Mouse (Mus musculus) heart, postnatal 10 days (tissue): Measurements from ENCODE around the gene Atl2. TPM values are rescaled to one million over a fixed set of nuclear protein-coding genes. Genes with fewer than 3 reads are reported as not detected.

Experiments
- DNase-seq, 2 experiments: peaks; one replicate each; pipeline ENCODE4 v3.0.0; 2021
- intact Hi-C: fragments of 180-260 bp; cut with DNase I; formaldehyde crosslinking; loops from one replicate; pipeline ENCODE4 v1.15.1; 2025
- total RNA-seq, 2 experiments: library from RNA; stranded (reverse); gene quantifications; 2 replicates each; pipeline ENCODE4 v1.2.3; 2021

The Atl2 gene
- total RNA-seq, 2 experiments from 2014 or later, result 29.7 to 35.6 TPM

DNA sequence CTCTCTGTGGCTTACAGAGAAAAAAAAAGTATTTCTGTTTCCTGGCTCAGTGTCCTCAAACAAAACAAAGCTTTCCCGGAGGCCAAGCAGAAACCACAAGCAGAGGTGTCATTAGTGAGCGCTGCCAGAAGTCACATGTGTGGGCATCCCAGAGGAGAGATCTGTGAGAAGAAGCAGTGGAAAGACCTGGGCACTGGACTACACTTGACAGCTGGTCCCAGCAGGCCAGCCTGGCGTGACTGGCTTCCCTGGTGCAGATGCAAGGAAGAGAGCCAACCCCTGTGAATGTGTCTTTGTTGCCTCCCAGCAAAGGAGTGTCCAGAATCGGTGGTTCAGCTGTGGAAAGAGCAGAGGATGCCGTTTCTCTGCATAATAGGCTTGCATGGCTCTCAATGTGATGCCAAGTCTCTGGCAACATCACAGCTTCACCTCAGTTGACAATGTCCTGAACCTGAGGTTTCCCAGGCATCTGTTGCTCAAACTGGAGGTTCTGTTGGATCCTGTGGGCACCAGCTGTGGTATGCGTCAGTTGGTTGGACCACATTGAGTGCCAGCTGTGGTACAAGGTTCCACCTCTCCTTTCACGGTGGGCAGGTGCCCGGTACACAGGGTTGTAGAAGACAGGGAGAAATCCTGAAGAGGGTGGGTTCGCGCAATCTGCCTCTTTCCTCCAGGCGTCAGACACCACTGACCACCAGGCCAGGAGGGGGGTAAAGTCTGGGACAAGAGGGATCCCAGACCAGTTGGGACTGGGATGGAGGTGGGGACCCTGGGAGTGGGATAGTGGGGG, 70.5 kb downstream of the Atl2 start:
- intact Hi-C loops, result no loop called here
- peak in 1 of 2 experiments; percentile 17 for DNase-seq

DNA sequence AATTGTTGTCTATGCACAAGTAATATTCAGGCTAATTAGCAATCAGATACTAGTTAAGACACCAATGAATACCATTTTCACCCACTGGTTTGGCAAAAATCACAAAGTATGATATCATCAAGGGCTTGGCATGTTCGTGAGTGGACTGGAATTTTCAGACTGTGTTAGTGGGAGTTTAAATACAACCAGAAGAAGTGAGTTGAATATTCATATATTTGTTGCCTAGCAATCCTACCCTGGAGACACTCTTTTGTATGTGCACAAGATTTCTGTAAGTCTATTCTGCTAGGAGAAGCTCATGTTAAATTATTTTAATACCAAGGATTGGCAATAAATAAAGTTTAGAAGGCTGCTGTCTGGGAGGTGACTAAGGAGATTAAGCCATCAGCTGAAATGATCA, 71.5 kb downstream of the Atl2 start:
- no peak for DNase-seq
- intact Hi-C loops, result no loop called here

DNA sequence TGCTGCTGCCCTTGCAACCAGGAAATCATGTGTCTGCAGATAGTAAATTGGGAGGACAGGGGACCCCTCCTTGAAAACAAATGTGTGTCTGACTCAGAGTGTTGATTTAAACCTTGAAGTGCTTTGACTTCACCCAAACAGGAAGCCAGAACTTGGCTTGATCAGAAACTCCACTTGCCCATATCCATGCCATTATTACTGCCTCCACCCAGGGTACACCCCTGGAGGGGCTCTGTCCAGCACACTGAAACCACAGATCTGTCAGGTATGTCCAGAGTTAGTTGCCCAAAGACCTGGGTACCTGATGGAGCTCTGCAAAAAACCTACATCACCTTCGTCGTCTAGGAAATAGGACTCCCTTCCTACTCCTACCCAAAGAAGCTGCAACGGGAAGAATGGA, 77.0 kb downstream of the Atl2 start:
- no peak for DNase-seq
- intact Hi-C loops, result no loop called here

- DNase-seq, result no peak
- intact Hi-C loops, result no loop called here
These were observed 77.9 kb downstream of the Atl2 start for GRCm38 (mm10) chr17:79817995-79818394.

DNA sequence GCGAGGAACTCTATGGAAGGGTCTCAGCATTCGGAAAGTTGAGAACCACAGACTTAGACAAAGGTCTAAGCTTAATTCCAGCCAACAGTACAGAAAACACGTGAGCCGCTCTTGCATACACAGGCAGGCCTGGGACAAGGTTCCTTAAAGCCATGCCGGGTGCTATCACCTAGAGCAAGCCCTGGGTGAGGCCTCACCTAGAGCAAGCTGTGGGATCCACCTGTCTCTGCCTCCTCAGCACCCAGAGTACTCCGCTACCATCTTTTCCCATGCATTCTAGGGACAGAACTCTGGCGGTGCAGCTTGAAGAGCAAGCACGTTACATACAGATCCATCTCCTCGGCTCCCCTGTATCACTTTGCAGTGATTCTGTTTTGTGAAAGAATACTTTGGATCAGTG, 78.4 kb downstream of the Atl2 start:
- DNase-seq, result no peak
- intact Hi-C loops, result no loop called here

GRCm38 (mm10) chr17:79816896-79817295, 79.0 kb downstream of the Atl2 start:
- intact Hi-C loops, result no loop called here
- no peak for DNase-seq

DNA sequence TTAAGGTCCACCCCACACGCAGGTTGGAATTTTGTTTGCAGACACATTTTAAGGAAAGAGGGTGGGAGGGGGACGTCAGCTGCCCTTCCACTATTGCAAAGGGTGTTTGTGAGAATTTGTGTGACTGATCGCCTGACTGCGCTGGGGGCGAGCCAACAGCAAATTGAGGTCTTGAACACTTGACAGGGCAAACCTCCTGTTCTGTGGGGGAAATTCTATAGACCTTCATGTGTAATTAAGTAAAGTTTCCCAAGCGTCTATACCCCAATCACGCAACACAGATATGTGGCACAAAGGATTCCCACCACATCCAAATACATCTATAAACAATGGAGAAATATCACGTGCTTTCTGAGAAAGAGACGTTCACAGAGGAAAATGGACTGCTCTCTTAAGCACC, 85.5 kb downstream of the Atl2 start:
- intact Hi-C loops, result no loop called here
- no peak for DNase-seq

DNA sequence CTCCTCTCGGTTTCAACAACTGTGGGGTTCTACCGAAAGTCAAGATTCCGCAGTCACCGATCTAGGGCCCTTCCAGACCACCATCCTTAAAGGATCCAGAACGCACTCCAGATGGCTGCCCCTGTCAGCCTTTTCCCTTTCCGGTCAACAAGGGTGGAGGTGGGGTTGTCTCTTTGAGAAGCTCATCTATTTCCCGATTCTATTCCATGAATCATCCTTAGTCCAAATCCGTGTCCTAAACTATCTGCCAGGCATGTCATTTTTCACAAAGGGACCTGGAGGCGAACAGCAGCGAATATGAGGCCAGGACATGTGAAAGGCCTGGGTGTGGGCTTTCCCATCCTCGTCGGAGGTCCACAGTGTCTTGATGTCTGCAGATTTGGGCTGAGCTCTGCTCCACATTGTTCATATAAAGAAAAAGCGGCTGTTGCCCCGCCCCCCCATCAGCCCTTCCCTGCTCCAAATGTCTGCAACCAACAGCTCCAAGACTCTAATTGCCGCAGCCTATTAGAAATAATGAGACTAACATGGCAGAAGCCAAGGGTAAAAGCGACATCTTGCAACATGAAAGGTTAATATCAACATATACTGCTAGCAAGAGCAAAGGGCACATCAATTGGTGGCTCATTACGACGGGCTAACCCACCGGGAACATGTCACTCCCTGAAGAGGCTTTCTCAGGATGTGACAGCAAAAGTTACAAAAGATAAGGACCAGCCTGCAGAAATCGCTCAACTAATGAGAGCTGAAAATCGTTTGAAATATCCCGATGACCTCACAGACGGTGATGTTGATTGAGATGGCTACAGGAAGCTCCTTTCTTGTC, 86.2 kb downstream of the Atl2 start:
- intact Hi-C loops, result no loop called here
- DNase-seq, result no peak

DNA sequence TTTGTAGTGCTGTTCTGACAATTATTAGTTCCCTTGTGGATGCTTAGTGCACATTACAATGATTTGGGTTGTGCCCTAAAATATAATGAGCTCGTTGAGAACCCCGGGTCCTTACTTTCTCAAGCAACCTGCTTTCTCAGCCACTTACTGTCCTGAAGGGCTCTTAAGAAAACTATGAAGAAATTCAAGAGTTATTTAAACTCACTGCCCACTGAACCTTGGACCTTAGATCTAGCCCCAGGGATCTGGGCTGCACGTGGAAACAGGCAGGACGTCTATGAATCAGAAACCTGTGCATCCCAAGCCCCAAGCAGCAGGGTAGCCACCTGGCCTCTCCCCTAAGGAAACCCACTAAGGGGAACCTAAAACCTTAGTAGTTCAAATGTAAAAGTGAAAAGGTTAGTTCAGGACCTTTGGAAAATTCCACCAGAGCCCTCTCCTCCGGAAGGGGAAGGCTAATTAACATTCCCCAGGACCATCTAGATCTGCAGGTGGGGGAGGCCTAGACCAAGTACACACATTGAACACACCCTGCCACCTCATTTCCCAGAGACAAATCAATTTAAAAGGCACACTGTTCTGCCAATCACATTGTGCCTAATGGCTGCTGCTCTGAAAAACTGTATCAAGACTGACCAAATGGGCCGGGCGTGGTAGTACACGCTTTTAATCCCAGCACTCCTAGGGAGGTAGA, 88.5 kb downstream of the Atl2 start:
- intact Hi-C loops, result no loop called here
- DNase-seq, result no peak

- no peak for DNase-seq
These were observed 91.2 kb downstream of the Atl2 start for GRCm38 (mm10) chr17:79804747-79805146.

GRCm38 (mm10) chr17:79802056-79802455, 93.9 kb downstream of the Atl2 start:
- DNase-seq, result no peak
- intact Hi-C loops, result no loop called here

More at GRCm38 (mm10) chr17:79804747-79805146, 91.2 kb downstream of the Atl2 start:
- intact Hi-C loops, result no loop called here

GRCm38 (mm10) chr17:79798831-79799230, 97.1 kb downstream of the Atl2 start:
- intact Hi-C loops, result no loop called here
- DNase-seq, result no peak

Other genes starting within 250 kb of the Atl2 start
- gene Cyp1b1, start 181.1 kb downstream of the Atl2 start, total RNA-seq, result 1 to 10 TPM; 2.5 to 4.0 TPM
- gene Hnrnpll, start 166.2 kb upstream of the Atl2 start, total RNA-seq, result 10 to 100 TPM; 36.3 to 37.8 TPM
- gene Galm, start 231.3 kb upstream of the Atl2 start, total RNA-seq, result 1 to 10 TPM; 8.0 to 9.2 TPM